Mouse (Mus musculus): Measurements from ENCODE around the gene Tent5c. TPM values are rescaled to one million over a fixed set of nuclear protein-coding genes. Genes with fewer than 3 reads are reported as not detected.

Gene Tent5c
- total and polyA plus RNA-seq, 3 experiments: 2.0 to 3.6 TPM; not detected in 1

DNA sequence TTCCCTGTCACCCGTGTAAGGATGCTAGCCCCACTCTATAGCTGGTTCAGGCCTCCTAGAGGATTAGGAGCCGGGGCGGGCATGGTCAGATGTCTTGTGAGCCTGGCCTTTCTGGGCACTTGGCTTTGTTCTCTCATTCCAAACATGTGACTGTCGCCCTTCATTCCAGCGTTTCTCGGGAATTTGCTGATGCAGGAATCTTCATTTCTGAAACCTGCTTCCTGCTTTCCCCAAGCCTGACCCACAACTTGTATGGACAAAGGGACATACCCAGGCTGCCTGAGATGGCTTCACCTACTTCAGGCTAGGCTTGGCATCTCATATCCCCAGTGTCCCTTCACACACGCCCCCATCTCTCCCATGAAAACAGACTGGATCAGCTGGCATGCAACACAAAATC is 33.5 kb upstream of the Tent5c start:
- Histone ChIP-seq H3K9ac (ENCODE audit: control insufficient read depth, low read depth, low read length, poor library complexity, severe bottlenecking) (no peak overlapping the region), H3K36me3 (ENCODE audit: control insufficient read depth in 1 of 2, insufficient read depth in 2 of 2, low read length in 2 of 2) (no peaks in the 10 kb centered on the region), H3K27ac (ENCODE audit: control insufficient read depth, low read depth, low read length) (no peak overlapping the region), H3K4me1 (ENCODE audit: control insufficient read depth in 1 of 2, insufficient read depth in 2 of 2, low read length in 2 of 2) (no peaks in the 10 kb centered on the region), H3K9me3 (replicated peaks; ENCODE audit: insufficient read depth, low read length) (no peaks in the 10 kb centered on the region), H3K79me2 (ENCODE audit: control insufficient read depth, insufficient read depth, low read length, poor library complexity) (no peaks in the 10 kb centered on the region), H3K27me3 (ENCODE audit: control insufficient read depth in 1 of 2, insufficient read depth in 2 of 2, low read length in 2 of 2) (peaks cover 0 to 1% of the 10 kb centered on the region in 2 experiments; a peak in 1 of 4 replicates), H3K4me3 (ENCODE audit: control insufficient read depth in 1 of 2, insufficient read depth in 1 of 2, low read depth in 2 of 2, low read length in 2 of 2) (no peak overlapping the region)
- TF ChIP-seq POLR2A (IDR thresholded peaks at IDR 0.05; ENCODE audit: control insufficient read depth in 1 of 2, insufficient read depth in 1 of 2, low read depth in 1 of 2, low read length in 2 of 2, poor library complexity in 1 of 2): no peak
- TF ChIP-seq POLR2AphosphoS5 (IDR thresholded peaks at IDR 0.05; ENCODE audit: borderline replicate concordance, low read depth, low read length): no peak
- no peak for TF ChIP-seq MXI1 (IDR thresholded peaks at IDR 0.05; ENCODE audit: low read depth, low read length)
- no peak for TF ChIP-seq SIN3A (IDR thresholded peaks at IDR 0.05; ENCODE audit: low read length)
- no peak for TF ChIP-seq GATA1 (IDR thresholded peaks at IDR 0.05; ENCODE audit: low read depth, low read length)
- TF ChIP-seq MYC (IDR thresholded peaks at IDR 0.05; ENCODE audit: low read depth, low read length): no peak
- TF ChIP-seq HCFC1 (IDR thresholded peaks at IDR 0.05; ENCODE audit: low read depth, low read length): no peak
- no peak for DNase-seq (ENCODE audit: low read depth, low spot score)

DNA sequence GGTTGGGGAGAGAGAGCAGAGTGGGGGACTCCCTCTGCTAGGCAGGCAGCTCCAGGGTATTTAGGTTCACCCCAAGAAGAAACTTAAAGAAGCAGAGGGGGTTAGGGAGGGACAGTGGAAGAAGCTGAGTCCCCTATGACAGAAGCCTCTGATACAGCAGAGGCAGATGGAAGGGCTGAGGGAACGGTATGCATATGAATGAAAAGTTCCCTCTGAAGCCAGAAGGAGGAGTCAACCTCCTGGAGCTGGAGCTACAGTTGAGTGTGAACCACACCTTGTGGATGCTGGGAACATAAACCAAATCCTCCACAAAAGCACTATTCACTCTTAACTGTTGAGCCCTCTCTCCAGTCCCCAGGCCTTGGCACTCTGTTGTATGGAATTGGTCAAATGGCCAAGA is 32.5 kb upstream of the Tent5c start:
- no peaks in the 10 kb centered on the region for H3K9me3 ChIP-seq (replicated peaks; ENCODE audit: insufficient read depth, low read length)
- no peak for TF ChIP-seq GABPA (IDR thresholded peaks at IDR 0.05; ENCODE audit: low read depth, low read length)
- TF ChIP-seq ZMIZ1 (IDR thresholded peaks at IDR 0.05; ENCODE audit: low read depth, low read length): no peak
- no peak for TF ChIP-seq SIN3A (IDR thresholded peaks at IDR 0.05; ENCODE audit: low read length)
- TF ChIP-seq ZKSCAN1 (IDR thresholded peaks at IDR 0.05; ENCODE audit: low read depth, low read length): no peak
- no peak for TF ChIP-seq ZNF384 (IDR thresholded peaks at IDR 0.05; ENCODE audit: low read depth, low read length)
- TF ChIP-seq EP300 (IDR thresholded peaks at IDR 0.05; ENCODE audit: low read depth in 1 of 2, low read length in 2 of 2): no peak
- TF ChIP-seq ZC3H11A (IDR thresholded peaks at IDR 0.05; ENCODE audit: low read depth, low read length): no peak
- no peak for TF ChIP-seq MAZ (IDR thresholded peaks at IDR 0.05; ENCODE audit: low read depth, low read length)
- no peak for TF ChIP-seq ETS1 (IDR thresholded peaks at IDR 0.05; ENCODE audit: low read depth, low read length)
- no peaks in the 10 kb centered on the region for H3K4me1 ChIP-seq (ENCODE audit: control insufficient read depth in 1 of 2, insufficient read depth in 2 of 2, low read length in 2 of 2)
- no peaks in the 10 kb centered on the region for H3K27me3 ChIP-seq (ENCODE audit: control insufficient read depth in 1 of 2, insufficient read depth in 2 of 2, low read length in 2 of 2)
- H3K36me3 ChIP-seq (ENCODE audit: control insufficient read depth in 1 of 2, insufficient read depth in 2 of 2, low read length in 2 of 2): no peaks in the 10 kb centered on the region
- H3K9ac ChIP-seq (ENCODE audit: control insufficient read depth, low read depth, low read length, poor library complexity, severe bottlenecking): no peak overlapping the region
- H3K79me2 ChIP-seq (ENCODE audit: control insufficient read depth, insufficient read depth, low read length, poor library complexity): no peaks in the 10 kb centered on the region
- H3K27ac ChIP-seq (ENCODE audit: control insufficient read depth, low read depth, low read length): no peak overlapping the region
- no peak for DNase-seq (ENCODE audit: low read depth, low spot score)
- no peak overlapping the region for H3K4me3 ChIP-seq (ENCODE audit: control insufficient read depth in 1 of 2, insufficient read depth in 1 of 2, low read depth in 2 of 2, low read length in 2 of 2)

DNA sequence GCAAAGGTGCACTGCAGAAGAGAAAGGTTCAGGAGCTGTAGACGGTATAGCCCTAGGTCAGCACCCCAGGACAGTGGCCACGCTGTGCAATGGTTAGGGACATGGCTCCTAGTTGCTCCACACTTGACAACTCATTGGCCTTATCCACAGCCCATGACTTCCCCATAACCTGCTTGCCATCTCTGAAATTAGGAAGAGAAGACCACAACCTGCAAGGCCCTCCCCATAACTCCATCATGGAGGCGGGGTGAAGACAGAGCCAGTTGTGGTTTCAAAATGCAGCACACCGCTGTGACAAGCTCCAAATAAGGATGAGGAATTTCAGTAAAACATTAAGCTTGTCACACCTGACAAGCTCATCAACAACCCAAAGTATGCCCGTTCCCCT is 26.6 kb upstream of the Tent5c start:
- no peaks in the 10 kb centered on the region for H3K9me3 ChIP-seq (replicated peaks; ENCODE audit: insufficient read depth, low read length)
- TF ChIP-seq UBTF (IDR thresholded peaks at IDR 0.05; ENCODE audit: borderline replicate concordance, insufficient read depth, low read depth, low read length): no peak
- TF ChIP-seq ETS1 (IDR thresholded peaks at IDR 0.05; ENCODE audit: low read depth, low read length): no peak
- no peak for TF ChIP-seq CTCF (IDR thresholded peaks at IDR 0.05 in 2 of 3, conservative IDR thresholded peaks at IDR 0.05 in 1 of 3; ENCODE audit: control insufficient read depth in 1 of 3, insufficient read depth in 1 of 3, low read depth in 2 of 3, low read length in 3 of 3, poor library complexity in 1 of 3, severe bottlenecking in 1 of 3)
- no peak for TF ChIP-seq ZNF384 (IDR thresholded peaks at IDR 0.05; ENCODE audit: low read depth, low read length)
- no peak for TF ChIP-seq POLR2AphosphoS2 (IDR thresholded peaks at IDR 0.05; ENCODE audit: low read length)
- no peak for TF ChIP-seq ZMIZ1 (IDR thresholded peaks at IDR 0.05; ENCODE audit: low read depth, low read length)
- no peak for TF ChIP-seq ZC3H11A (IDR thresholded peaks at IDR 0.05; ENCODE audit: low read depth, low read length)
- TF ChIP-seq TCF12 (IDR thresholded peaks at IDR 0.05; ENCODE audit: low read depth, low read length): no peak
- no peak for TF ChIP-seq ELF1 (IDR thresholded peaks at IDR 0.05; ENCODE audit: low read depth, low read length)
- TF ChIP-seq SIN3A (IDR thresholded peaks at IDR 0.05; ENCODE audit: low read length): no peak
- no peak for TF ChIP-seq EP300 (IDR thresholded peaks at IDR 0.05; ENCODE audit: low read depth in 1 of 2, low read length in 2 of 2)
- TF ChIP-seq USF1 (IDR thresholded peaks at IDR 0.05; ENCODE audit: low read depth, low read length): no peak
- TF ChIP-seq E2F4 (IDR thresholded peaks at IDR 0.05; ENCODE audit: borderline replicate concordance, low read depth, low read length): no peak
- TF ChIP-seq ZKSCAN1 (IDR thresholded peaks at IDR 0.05; ENCODE audit: low read depth, low read length): no peak
- no peak for TF ChIP-seq TBP (IDR thresholded peaks at IDR 0.05; ENCODE audit: low read depth, low read length)
- no peak for TF ChIP-seq POLR2A (IDR thresholded peaks at IDR 0.05; ENCODE audit: control insufficient read depth in 1 of 2, insufficient read depth in 1 of 2, low read depth in 1 of 2, low read length in 2 of 2, poor library complexity in 1 of 2)
- TF ChIP-seq MAFK (IDR thresholded peaks at IDR 0.05; ENCODE audit: borderline replicate concordance, low read depth, low read length): no peak
- TF ChIP-seq MXI1 (IDR thresholded peaks at IDR 0.05; ENCODE audit: low read depth, low read length): no peak
- no peak overlapping the region for H3K9ac ChIP-seq (ENCODE audit: control insufficient read depth, low read depth, low read length, poor library complexity, severe bottlenecking)
- DNase-seq (ENCODE audit: low read depth, low spot score): no peak
- no peaks in the 10 kb centered on the region; a peak in 1 of 4 replicates for H3K27me3 ChIP-seq (ENCODE audit: control insufficient read depth in 1 of 2, insufficient read depth in 2 of 2, low read length in 2 of 2)
- no peak overlapping the region for H3K27ac ChIP-seq (ENCODE audit: control insufficient read depth, low read depth, low read length)
- H3K4me3 ChIP-seq (ENCODE audit: control insufficient read depth in 1 of 2, insufficient read depth in 1 of 2, low read depth in 2 of 2, low read length in 2 of 2): no peak overlapping the region
- no peaks in the 10 kb centered on the region for H3K36me3 ChIP-seq (ENCODE audit: control insufficient read depth in 1 of 2, insufficient read depth in 2 of 2, low read length in 2 of 2)
- H3K4me1 ChIP-seq (ENCODE audit: control insufficient read depth in 1 of 2, insufficient read depth in 2 of 2, low read length in 2 of 2): no peaks in the 10 kb centered on the region
- no peaks in the 10 kb centered on the region for H3K79me2 ChIP-seq (ENCODE audit: control insufficient read depth, insufficient read depth, low read length, poor library complexity)

All from MEL (cell line).